Mouse (Mus musculus) testis, adult 2 months (tissue): ENCODE measurements around the gene Bud13.

Experiments
- CTCF ChIP-seq: fragments of 200-500 bp; IDR thresholded peaks from 2 replicates; pipeline ENCODE4 v1.5.1; 2012; ENCODE audit warnings: low read depth, mild to moderate bottlenecking, inconsistent platforms, low read length, moderate library complexity; ENCODE audit not compliant: control insufficient read depth, insufficient read depth, insufficient replicate concordance
- POLR2A ChIP-seq: fragments of 200-500 bp; IDR thresholded peaks from 2 replicates; pipeline ENCODE4 v1.6.1; 2012; ENCODE audit warnings: low read depth, mild to moderate bottlenecking, inconsistent platforms, low read length, moderate library complexity; ENCODE audit not compliant: control insufficient read depth

- TF ChIP-seq CTCF = no peak
- TF ChIP-seq POLR2A = no peak
These were observed 26.6 kb upstream of the Bud13 start for GRCm38 (mm10) chr9:46256177-46256576.
